Mouse (Mus musculus): ENCODE measurements around the gene Rnf5. TPM values are rescaled to one million over a fixed set of nuclear protein-coding genes. Genes with fewer than 3 reads are reported as not detected.
A peak's percentile ranks its signal among the peaks of the same experiment; 100 is the strongest.

Gene Rnf5
- polyA plus RNA-seq, 1 experiment from 2014 or later: 197 TPM

DNA sequence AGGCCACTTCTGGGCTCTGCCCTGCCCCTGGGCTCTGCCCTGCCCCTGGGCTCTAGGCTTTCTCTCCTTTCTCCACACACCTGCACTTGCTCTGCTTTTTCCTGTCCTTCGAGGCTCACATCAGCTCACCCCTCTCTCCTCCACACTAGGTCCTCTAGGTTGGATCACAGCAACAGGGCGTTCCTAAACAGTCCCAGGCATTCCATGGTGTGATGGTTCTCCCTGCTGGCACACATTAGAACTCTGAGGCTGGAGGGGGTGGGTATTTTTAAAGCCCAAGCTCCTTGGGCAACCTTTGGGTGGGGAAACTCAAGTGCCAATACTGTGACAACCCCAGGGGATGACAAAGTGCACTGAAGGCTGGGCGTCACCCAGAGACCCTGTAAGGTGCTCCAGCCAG, 34.0 kb upstream of the Rnf5 start:
- no peak overlapping the region for H3K4me2 ChIP-seq (ENCODE audit: low read depth, low read length)
- no peak overlapping the region for H3K27ac ChIP-seq (ENCODE audit: low read length)
- no peak overlapping the region for H3K4me3 ChIP-seq (ENCODE audit: low read length)
- 67% methylated on average over 3 of the region's 3 CpGs for WGBS
- H3K9me3 ChIP-seq (ENCODE audit: control insufficient read depth, low read length): no peaks in the 10 kb centered on the region
- 0 out of 2 replicates have a peak overlapping the region, but pooled peaks have one; percentile 5 for H3K9ac ChIP-seq (ENCODE audit: low read depth, low read length)
- no peaks in the 10 kb centered on the region for H3K36me3 ChIP-seq (ENCODE audit: control insufficient read depth, insufficient read depth, low read length)
- H3K27me3 ChIP-seq (replicated peaks; ENCODE audit: control insufficient read depth, insufficient read depth, low read length): no peaks in the 10 kb centered on the region
- no peak for ATAC-seq
- H3K4me1 ChIP-seq (ENCODE audit: control insufficient read depth, insufficient read depth, low read length): no peaks in the 10 kb centered on the region

- Histone ChIP-seq H3K4me1 (ENCODE audit: control insufficient read depth, insufficient read depth, low read length) (peaks cover 11% of the 10 kb centered on the region), H3K9me3 (ENCODE audit: control insufficient read depth, low read length) (no peaks in the 10 kb centered on the region), H3K27me3 (replicated peaks; ENCODE audit: control insufficient read depth, insufficient read depth, low read length) (peaks cover 11% of the 10 kb centered on the region), H3K9ac (ENCODE audit: low read depth, low read length) (no peak overlapping the region), H3K4me2 (ENCODE audit: low read depth, low read length) (no peak overlapping the region), H3K4me3 (ENCODE audit: low read length) (no peak overlapping the region), H3K36me3 (ENCODE audit: control insufficient read depth, insufficient read depth, low read length) (no peaks in the 10 kb centered on the region), H3K27ac (ENCODE audit: low read length) (no peak overlapping the region)
- WGBS: 68% methylated on average over 2 of the region's 2 CpGs
- ATAC-seq: no peak
These were observed 32.2 kb upstream of the Rnf5 start for GRCm38 (mm10) chr17:34635671-34636070.

DNA sequence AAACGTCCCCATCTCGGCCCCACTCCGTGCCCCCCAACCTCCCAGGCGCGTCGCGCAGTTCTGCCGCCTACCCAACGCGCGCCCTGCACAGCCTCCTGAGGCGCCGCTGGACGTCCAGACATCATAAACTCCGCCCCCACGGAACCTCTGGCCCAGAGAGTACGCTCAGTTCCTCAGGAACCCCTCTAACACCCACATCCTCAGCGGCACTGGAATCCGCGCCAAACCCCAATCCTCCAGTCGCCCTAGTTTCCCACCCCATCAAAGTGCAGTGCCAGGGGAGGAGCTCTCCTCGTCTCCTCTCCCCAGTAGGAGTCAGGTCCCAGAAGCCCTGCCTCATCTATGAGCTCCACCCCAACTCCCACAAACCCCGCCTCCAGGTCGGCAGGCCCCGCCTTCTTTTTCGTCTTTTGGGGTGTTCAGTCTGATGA, 28.8 kb upstream of the Rnf5 start:
- Histone ChIP-seq H3K9me3 (ENCODE audit: control insufficient read depth, low read length) (no peaks in the 10 kb centered on the region), H3K9ac (ENCODE audit: low read depth, low read length) (peak overlapping the region; percentile 64), H3K27ac (ENCODE audit: low read length) (no peak overlapping the region), H3K4me2 (ENCODE audit: low read depth, low read length) (peak overlapping the region; percentile 89), H3K36me3 (ENCODE audit: control insufficient read depth, insufficient read depth, low read length) (no peaks in the 10 kb centered on the region), H3K4me3 (ENCODE audit: low read length) (peak overlapping the region; percentile 41), H3K4me1 (ENCODE audit: control insufficient read depth, insufficient read depth, low read length) (peaks cover 28% of the 10 kb centered on the region), H3K27me3 (replicated peaks; ENCODE audit: control insufficient read depth, insufficient read depth, low read length) (peaks cover 18% of the 10 kb centered on the region)
- 2% methylated on average over 26 of the region's 26 CpGs for WGBS
- ATAC-seq: peak; percentile 42; the same call in 1 of the 2 replicates

DNA sequence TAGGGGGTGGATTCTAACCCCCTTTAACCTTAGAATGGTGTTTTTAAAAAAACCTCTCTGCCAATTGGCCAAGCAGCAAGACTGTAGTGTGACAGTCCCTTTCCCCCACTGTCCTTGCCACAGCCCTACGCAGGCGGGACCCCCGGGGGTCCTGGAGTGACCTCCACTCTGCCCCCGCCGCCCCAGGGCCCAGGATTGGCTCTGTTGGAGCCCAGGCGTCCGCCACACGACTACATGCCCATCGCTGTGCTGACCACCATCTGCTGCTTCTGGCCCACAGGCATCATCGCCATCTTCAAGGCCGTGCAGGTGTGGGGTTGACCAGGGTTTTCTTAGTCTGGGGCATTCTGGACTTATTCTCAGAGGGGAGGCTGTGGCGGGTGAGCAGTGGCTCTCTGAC, 28.2 kb upstream of the Rnf5 start:
- peak overlapping the region; percentile 64 for H3K9ac ChIP-seq (ENCODE audit: low read depth, low read length)
- H3K27ac ChIP-seq (ENCODE audit: low read length): no peak overlapping the region
- 11% methylated on average over 12 of the region's 12 CpGs for WGBS
- no peaks in the 10 kb centered on the region for H3K36me3 ChIP-seq (ENCODE audit: control insufficient read depth, insufficient read depth, low read length)
- peaks cover 28% of the 10 kb centered on the region for H3K4me1 ChIP-seq (ENCODE audit: control insufficient read depth, insufficient read depth, low read length)
- H3K9me3 ChIP-seq (ENCODE audit: control insufficient read depth, low read length): no peaks in the 10 kb centered on the region
- H3K27me3 ChIP-seq (replicated peaks; ENCODE audit: control insufficient read depth, insufficient read depth, low read length): peaks cover 18% of the 10 kb centered on the region
- peak overlapping the region; percentile 41 for H3K4me3 ChIP-seq (ENCODE audit: low read length)
- H3K4me2 ChIP-seq (ENCODE audit: low read depth, low read length): peak overlapping the region; percentile 89
- no peak for ATAC-seq

DNA sequence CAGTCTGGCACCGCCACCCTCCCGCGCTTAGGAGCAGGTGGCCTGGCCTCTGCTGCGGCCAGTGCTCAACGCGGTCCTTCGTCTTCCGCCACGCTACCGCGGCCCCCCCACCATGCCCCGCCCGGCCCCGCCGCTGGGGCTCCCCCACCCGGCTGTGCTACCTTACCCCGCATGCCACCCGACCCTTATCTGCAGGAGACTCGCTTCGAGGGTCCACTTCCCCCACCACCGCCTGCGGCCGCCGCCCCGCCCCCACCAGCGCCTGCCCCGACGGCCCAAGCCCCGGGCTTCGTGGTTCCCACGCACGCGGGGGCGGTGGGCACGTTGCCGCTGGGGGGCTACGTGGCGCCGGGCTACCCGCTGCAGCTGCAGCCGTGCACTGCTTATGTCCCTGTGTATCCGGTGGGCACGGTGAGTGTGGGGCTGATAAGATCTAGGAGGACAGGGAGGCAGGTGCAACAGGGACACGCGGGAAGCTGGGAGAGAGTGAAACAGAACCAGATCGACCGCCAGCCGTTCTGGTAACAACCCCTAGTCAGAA, 27.3 kb upstream of the Rnf5 start:
- 4% methylated on average over 46 of the region's 48 CpGs for WGBS
- peak overlapping the region; percentile 72 for H3K4me2 ChIP-seq (ENCODE audit: low read depth, low read length)
- H3K4me1 ChIP-seq (ENCODE audit: control insufficient read depth, insufficient read depth, low read length): peaks cover 35% of the 10 kb centered on the region
- no peak overlapping the region for H3K27ac ChIP-seq (ENCODE audit: low read length)
- H3K4me3 ChIP-seq (ENCODE audit: low read length): peak overlapping the region; percentile 41
- ATAC-seq: no peak
- peak overlapping the region; percentile 56 for H3K9ac ChIP-seq (ENCODE audit: low read depth, low read length)
- no peaks in the 10 kb centered on the region for H3K9me3 ChIP-seq (ENCODE audit: control insufficient read depth, low read length)
- peaks cover 18% of the 10 kb centered on the region for H3K27me3 ChIP-seq (replicated peaks; ENCODE audit: control insufficient read depth, insufficient read depth, low read length)
- no peaks in the 10 kb centered on the region for H3K36me3 ChIP-seq (ENCODE audit: control insufficient read depth, insufficient read depth, low read length)

DNA sequence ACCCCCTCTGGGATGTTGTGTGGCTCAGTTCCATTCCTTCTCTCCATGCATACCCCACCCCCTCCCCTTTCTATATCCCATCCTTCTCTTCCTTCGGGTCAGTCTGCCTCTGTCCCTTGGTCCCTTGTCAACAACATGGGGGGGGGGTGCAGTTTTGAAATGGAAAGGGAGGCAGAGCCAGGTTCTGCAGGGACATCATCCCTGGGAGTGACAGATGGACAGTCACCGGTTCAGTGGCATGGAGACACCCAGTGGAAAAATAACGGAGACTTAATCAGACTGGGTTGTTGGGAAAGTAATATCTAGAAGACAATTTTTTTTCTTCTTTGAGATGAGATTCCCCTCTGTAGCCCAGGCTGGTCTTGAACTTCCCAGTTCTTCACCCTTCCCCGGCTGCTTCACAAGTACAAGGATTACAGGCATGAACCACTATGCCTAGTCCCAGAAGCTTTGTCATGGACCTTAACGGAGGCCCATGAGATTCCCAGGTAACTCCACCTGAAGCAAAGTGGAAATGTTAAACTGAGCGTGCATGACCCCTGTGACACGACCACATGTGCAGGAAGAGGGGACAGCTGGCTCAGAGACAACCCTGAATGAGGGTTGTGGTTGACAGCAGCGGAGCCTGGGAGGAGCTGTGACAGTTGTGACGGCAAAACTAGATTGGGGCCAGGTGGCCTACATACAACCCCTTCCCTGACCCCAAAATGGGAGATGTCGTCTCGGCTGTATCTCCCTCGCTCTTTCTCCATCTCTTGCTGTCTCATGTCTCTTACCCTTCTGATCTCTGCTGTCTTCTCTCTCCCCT, 26.5 kb upstream of the Rnf5 start:
- Histone ChIP-seq H3K27ac (ENCODE audit: low read length) (no peak overlapping the region), H3K4me3 (ENCODE audit: low read length) (peak overlapping the region; percentile 21; the same call in 1 of the 2 replicates), H3K9ac (ENCODE audit: low read depth, low read length) (peak overlapping the region; percentile 33; the same call in 1 of the 2 replicates), H3K36me3 (ENCODE audit: control insufficient read depth, insufficient read depth, low read length) (0 out of 2 replicates have a peak, but pooled peaks cover 4% of the 10 kb centered on the region), H3K4me2 (ENCODE audit: low read depth, low read length) (peak overlapping the region; percentile 74), H3K4me1 (ENCODE audit: control insufficient read depth, insufficient read depth, low read length) (peaks cover 35% of the 10 kb centered on the region), H3K27me3 (replicated peaks; ENCODE audit: control insufficient read depth, insufficient read depth, low read length) (peaks cover 18% of the 10 kb centered on the region), H3K9me3 (ENCODE audit: control insufficient read depth, low read length) (no peaks in the 10 kb centered on the region)
- 34% methylated on average over 12 of the region's 12 CpGs for WGBS
- no peak for ATAC-seq

DNA sequence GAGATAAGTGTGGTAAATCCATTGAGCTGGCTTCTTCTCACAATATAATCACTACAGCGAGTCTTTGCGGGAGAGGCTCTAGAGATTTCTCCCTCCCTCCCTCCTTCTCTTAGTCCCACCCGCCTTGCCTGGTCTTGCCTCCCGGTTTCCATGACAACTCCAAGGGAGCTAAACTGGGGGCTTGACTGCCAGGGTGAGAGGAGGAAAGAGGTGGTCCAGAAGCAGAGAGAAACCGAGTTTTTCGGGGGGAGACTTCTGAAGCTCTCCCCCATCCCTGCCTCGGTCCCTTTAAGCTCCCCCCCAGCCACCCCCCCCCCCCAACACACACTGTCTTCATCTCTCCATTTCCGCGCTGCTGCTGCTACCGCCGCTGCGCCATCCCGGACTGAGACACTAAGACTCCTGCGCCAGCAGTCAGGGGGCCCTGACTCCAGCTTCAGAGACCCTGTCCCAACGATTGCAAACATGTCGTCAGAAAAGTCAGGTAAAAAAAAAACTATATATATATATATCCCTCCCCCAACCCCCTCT, 25.8 kb upstream of the Rnf5 start, which contains the start of gene Prrt1:
TSS of gene Prrt1 (plus strand) at position 313 of the 531 bp plus-strand sequence.
- peaks cover 35% of the 10 kb centered on the region for H3K4me1 ChIP-seq (ENCODE audit: control insufficient read depth, insufficient read depth, low read length)
- peak within 1 kb of the TSS; percentile 75 for H3K9ac ChIP-seq (ENCODE audit: low read depth, low read length)
- H3K4me3 ChIP-seq (ENCODE audit: low read length): peak within 1 kb of the TSS; percentile 78
- 7% methylated on average over 16 of the region's 16 CpGs for WGBS
- peak within 1 kb of the TSS; percentile 97 for H3K27ac ChIP-seq (ENCODE audit: low read length)
- H3K9me3 ChIP-seq (ENCODE audit: control insufficient read depth, low read length): no peaks in the 10 kb centered on the region
- H3K27me3 ChIP-seq (replicated peaks; ENCODE audit: control insufficient read depth, insufficient read depth, low read length): peaks cover 18% of the 10 kb centered on the region
- ATAC-seq: no peak
- 0 out of 2 replicates have a peak, but pooled peaks cover 4% of the 10 kb centered on the region for H3K36me3 ChIP-seq (ENCODE audit: control insufficient read depth, insufficient read depth, low read length)
- peak within 1 kb of the TSS; percentile 74 for H3K4me2 ChIP-seq (ENCODE audit: low read depth, low read length)

- ATAC-seq: no peak
- Histone ChIP-seq H3K4me2 (ENCODE audit: low read depth, low read length) (peak overlapping the region; percentile 74), H3K9ac (ENCODE audit: low read depth, low read length) (peak overlapping the region; percentile 75), H3K4me3 (ENCODE audit: low read length) (peak overlapping the region; percentile 78), H3K27me3 (replicated peaks; ENCODE audit: control insufficient read depth, insufficient read depth, low read length) (peaks cover 18% of the 10 kb centered on the region), H3K4me1 (ENCODE audit: control insufficient read depth, insufficient read depth, low read length) (peaks cover 35% of the 10 kb centered on the region), H3K9me3 (ENCODE audit: control insufficient read depth, low read length) (no peaks in the 10 kb centered on the region), H3K27ac (ENCODE audit: low read length) (peak overlapping the region; percentile 97), H3K36me3 (ENCODE audit: control insufficient read depth, insufficient read depth, low read length) (0 out of 2 replicates have a peak, but pooled peaks cover 4% of the 10 kb centered on the region)
- WGBS: 18% methylated on average over 5 of the region's 5 CpGs
These were observed 25.1 kb upstream of the Rnf5 start for GRCm38 (mm10) chr17:34628644-34628967.

DNA sequence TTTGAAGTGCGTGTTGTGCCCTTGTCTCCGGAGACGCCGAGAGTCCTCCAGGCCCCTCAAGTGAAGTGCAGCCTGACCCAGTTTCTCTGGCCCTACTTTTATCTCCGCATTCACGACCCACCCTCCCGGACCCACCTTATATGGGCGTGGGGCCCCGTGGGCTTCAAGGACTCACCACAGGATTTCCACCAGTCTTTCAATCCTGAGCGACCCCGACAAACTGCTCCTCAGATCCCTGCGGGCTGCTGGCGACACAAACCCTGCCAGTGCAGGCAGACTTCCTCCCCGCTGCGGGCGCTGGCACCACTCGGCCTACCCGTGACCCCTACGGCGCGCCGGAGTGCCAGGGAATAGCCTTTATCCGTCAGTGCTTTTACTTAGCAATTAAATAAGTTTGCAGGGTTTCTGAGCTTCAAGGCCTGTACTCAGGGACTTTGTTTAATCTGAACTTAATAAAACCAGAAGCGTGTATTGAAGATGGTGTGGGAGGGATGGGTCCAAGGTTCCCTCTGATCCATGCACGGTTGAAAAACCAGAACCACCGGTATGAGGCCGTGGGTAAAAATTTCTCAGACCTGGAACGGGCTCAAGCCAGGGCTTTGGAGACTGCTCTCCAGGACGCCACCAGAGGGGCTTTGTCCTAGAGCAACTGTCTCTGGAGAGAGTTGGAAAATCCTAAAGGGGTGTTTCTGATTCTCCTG, 24.6 kb upstream of the Rnf5 start, which contains the start of gene Ppt2:
TSS of gene Ppt2 (minus strand) at position 568 of the 701 bp plus-strand sequence.
- ATAC-seq: peak; percentile 47
- 2% methylated on average over 29 of the region's 29 CpGs for WGBS
- H3K36me3 ChIP-seq (ENCODE audit: control insufficient read depth, insufficient read depth, low read length): peaks cover 5% of the 10 kb centered on the region; the same call in 1 of the 2 replicates
- peak within 1 kb of the TSS; percentile 78 for H3K4me3 ChIP-seq (ENCODE audit: low read length)
- peaks cover 18% of the 10 kb centered on the region for H3K27me3 ChIP-seq (replicated peaks; ENCODE audit: control insufficient read depth, insufficient read depth, low read length)
- H3K27ac ChIP-seq (ENCODE audit: low read length): peak within 1 kb of the TSS; percentile 97
- peaks cover 35% of the 10 kb centered on the region for H3K4me1 ChIP-seq (ENCODE audit: control insufficient read depth, insufficient read depth, low read length)
- peak within 1 kb of the TSS; percentile 75 for H3K9ac ChIP-seq (ENCODE audit: low read depth, low read length)
- no peaks in the 10 kb centered on the region for H3K9me3 ChIP-seq (ENCODE audit: control insufficient read depth, low read length)
- H3K4me2 ChIP-seq (ENCODE audit: low read depth, low read length): peak within 1 kb of the TSS; percentile 74
